Mouse (Mus musculus) lung, postnatal 0 days (tissue): ENCODE results near the gene 9030612E09Rik. TPM values are rescaled to one million over a fixed set of nuclear protein-coding genes. Genes with fewer than 3 reads are reported as not detected.

Experiments used
- ATAC-seq: fragments of 200-750 bp; cut with Nextera tagmentation; 2 replicates; pipeline ENCODE4 v1.8.0; 2017; ENCODE audit warnings: moderate library complexity
- DNase-seq: peaks from one replicate; pipeline ENCODE4 v3.0.0-alpha.2; 2016; ENCODE audit warnings: low spot score
- H3K27ac ChIP-seq: fragments of 300-500 bp; sonication (generic); 2 replicates; pipeline ENCODE4 v1.5.1; 2014; ENCODE audit warnings: antibody characterized with exemption, mild to moderate bottlenecking, low read length, mixed read lengths
- H3K27me3 ChIP-seq: fragments of 300-500 bp; sonication (generic); replicated peaks from 2 replicates; pipeline ENCODE4 v1.6.1; 2014; ENCODE audit warnings: low read length, mixed read lengths; ENCODE audit not compliant: insufficient read depth
- H3K36me3 ChIP-seq: fragments of 300-500 bp; sonication (generic); 2 replicates; pipeline ENCODE4 v1.6.1; 2014; ENCODE audit warnings: low read length, mixed read lengths; ENCODE audit not compliant: insufficient read depth
- H3K4me1 ChIP-seq: fragments of 300-500 bp; sonication (generic); 2 replicates; pipeline ENCODE4 v1.6.1; 2014; ENCODE audit warnings: antibody characterized with exemption, low read depth, low read length, mixed read lengths; ENCODE audit not compliant: insufficient read depth
- H3K4me2 ChIP-seq: fragments of 300-500 bp; sonication (generic); replicated peaks from 2 replicates; pipeline ENCODE4 v1.6.1; 2014; ENCODE audit warnings: low read depth, mild to moderate bottlenecking, low read length, moderate library complexity, mixed read lengths
- H3K4me3 ChIP-seq: fragments of 300-500 bp; sonication (generic); 2 replicates; pipeline ENCODE4 v1.5.1; 2014; ENCODE audit warnings: low read depth, low read length
- H3K9ac ChIP-seq: fragments of 300-500 bp; sonication (generic); replicated peaks from 2 replicates; pipeline ENCODE4 v1.6.1; 2014; ENCODE audit warnings: low read depth, mild to moderate bottlenecking
- H3K9me3 ChIP-seq: fragments of 300-500 bp; sonication (generic); 2 replicates; pipeline ENCODE4 v1.6.1; 2016; ENCODE audit warnings: low read length, mixed read lengths
- CTCF ChIP-seq: IDR thresholded peaks from 2 replicates; pipeline ENCODE4 v1.5.1; 2016; ENCODE audit warnings: antibody characterized with exemption, mild to moderate bottlenecking
- EP300 ChIP-seq: IDR thresholded peaks from 2 replicates; pipeline ENCODE4 v1.6.1; 2016; ENCODE audit warnings: antibody characterized with exemption, mild to moderate bottlenecking, control low read depth
- whole genome bisulfite sequencing: fragments of 180-500 bp; shearing (Covaris S2); extraction: QIAGEN DNeasy Blood & Tissue Kit; methylation state at CpG from one replicate; pipeline ENCODE4 v1.1.7; 2014; 5-methylcytosine and 5-hydroxymethylcytosine counted together
- polyA plus RNA-seq: library from polyadenylated mRNA; unstranded; fragments of >200 nt; fragmentation: Nextera tagmentation; extraction: Ambion mirVana; gene quantifications from 2 replicates; pipeline ENCODE4 v1.2.1, GENCODE M21; 2015

9030612E09Rik gene
- polyA plus RNA-seq, 1 experiment from 2014 or later = 0.16 TPM

DNA sequence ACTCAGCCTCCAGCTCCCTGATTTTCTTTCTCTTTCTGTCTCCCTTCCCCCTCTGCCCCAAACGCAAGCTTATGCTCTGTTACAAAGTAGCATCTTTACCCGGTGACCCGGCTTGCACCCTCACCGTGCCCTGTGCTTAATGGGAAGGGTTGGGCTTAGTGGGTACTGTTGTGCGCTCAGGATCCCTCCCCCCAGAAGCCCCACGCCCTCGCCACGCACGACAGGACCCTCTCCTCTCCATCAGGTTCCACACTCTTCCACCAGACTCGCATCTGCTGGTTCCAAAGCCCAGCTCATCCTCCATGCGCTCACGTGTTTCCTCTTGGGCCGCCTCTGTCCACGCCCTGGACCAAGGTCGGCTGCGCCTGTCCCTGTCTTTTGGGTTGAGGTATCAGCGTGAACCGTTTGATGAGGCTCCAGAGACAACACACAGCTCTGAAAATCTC is 675 bp downstream of the 9030612E09Rik start:
- Histone ChIP-seq H3K27ac (no peak overlapping the region), H3K27me3 (peaks cover 50% of the 10 kb centered on the region), H3K4me3 (peak overlapping the region; percentile 62), H3K4me1 (no peaks in the 10 kb centered on the region), H3K36me3 (no peaks in the 10 kb centered on the region), H3K9ac (no peak overlapping the region), H3K4me2 (peak overlapping the region; percentile 96), H3K9me3 (no peaks in the 10 kb centered on the region)
- WGBS = 4% methylated on average over 18 of the region's 18 CpGs
- ATAC-seq (no peak), DNase-seq (no peak)
- TF ChIP-seq EP300 (no peak), CTCF (no peak)

DNA sequence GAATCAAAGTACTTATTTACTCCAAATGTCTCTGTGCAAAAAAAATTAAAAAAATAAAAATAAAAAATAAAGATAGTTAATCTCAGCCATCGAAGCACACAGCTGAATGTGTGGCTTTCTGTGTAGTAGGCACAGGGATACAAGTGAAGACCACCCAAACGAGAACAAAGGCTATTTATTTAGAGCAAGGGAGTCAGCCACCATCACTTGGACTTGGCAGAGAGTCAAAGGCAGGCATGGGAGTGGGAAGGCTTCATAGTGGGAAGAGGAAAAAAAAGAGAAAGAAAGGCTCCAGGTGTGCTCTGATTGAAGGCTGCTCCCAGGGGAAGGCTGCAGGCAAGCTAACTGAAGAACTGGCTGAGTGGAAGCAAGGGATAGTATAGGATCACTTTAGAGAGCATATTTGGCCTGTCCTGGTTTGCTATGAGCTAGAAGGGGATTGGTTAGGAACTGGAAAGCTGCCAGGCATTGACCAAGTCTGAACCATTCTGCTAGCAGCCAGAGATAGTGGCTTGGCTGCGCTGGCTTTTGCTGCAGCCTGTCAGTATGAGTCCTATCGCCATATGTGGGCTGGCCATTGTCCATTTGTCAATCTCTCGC is 5.9 kb downstream of the 9030612E09Rik start:
- Histone ChIP-seq H3K4me1 (no peaks in the 10 kb centered on the region), H3K9ac (no peak overlapping the region), H3K27ac (no peak overlapping the region), H3K4me3 (no peak overlapping the region), H3K9me3 (no peaks in the 10 kb centered on the region), H3K4me2 (no peak overlapping the region), H3K36me3 (no peaks in the 10 kb centered on the region), H3K27me3 (peaks cover 12% of the 10 kb centered on the region)
- WGBS = 53% methylated on average over 5 of the region's 5 CpGs
- ATAC-seq (no peak), DNase-seq (no peak)
- TF ChIP-seq EP300 = no peak
- no peak for TF ChIP-seq CTCF

DNA sequence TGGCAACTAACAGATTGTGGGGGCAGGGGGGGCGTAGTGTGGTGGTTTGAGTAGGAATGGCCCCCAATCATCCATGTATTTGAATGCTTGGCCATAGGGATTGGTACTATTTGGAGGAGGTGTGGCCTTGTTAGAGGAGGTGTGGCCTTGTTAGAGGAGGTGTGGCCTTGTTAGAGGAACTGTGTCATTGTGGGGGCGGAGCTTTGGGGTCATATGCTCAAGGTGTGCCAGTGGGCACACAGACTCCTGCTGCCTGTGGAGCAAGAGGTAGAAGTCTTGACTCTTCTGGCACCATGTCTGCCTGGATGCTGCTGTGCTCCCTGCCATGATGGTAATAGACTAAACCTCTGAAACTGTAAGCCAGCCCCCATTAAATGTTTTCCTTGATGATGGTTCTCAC is 25.7 kb downstream of the 9030612E09Rik start:
- Histone ChIP-seq H3K27me3 (no peaks in the 10 kb centered on the region), H3K27ac (no peak overlapping the region), H3K9ac (no peak overlapping the region), H3K9me3 (no peaks in the 10 kb centered on the region), H3K4me3 (no peak overlapping the region), H3K36me3 (no peaks in the 10 kb centered on the region), H3K4me2 (no peak overlapping the region), H3K4me1 (no peaks in the 10 kb centered on the region)
- DNase-seq (no peak), ATAC-seq (no peak)
- WGBS = 96% methylated on average over 2 of the region's 2 CpGs
- TF ChIP-seq EP300 = no peak
- TF ChIP-seq CTCF = no peak

DNA sequence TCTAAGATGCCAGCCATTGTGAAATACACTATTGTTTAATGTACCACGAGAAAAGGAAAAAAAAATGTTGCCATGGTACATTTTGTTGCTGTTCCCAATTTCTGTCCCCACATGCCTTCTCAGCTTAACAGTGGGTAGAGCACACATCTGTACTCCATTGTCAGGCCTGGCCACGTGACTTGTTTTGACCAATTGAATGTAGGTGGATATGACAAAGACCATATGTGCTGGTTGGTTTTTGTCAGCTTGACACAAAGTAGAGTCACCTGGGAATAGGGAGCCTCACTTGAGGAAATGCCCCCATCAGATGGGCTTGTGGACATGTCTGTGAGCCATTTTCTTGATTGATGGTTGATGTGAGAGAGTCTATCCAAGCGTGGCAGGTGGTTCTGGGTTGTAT is 29.4 kb downstream of the 9030612E09Rik start:
- H3K36me3 ChIP-seq = no peaks in the 10 kb centered on the region
- no peak for TF ChIP-seq EP300
- no peak for TF ChIP-seq CTCF
- H3K27ac ChIP-seq = no peak overlapping the region
- H3K4me2 ChIP-seq = no peak overlapping the region
- H3K4me1 ChIP-seq = no peaks in the 10 kb centered on the region
- 79% methylated on average over 3 of the region's 3 CpGs for WGBS
- no peaks in the 10 kb centered on the region for H3K27me3 ChIP-seq
- no peaks in the 10 kb centered on the region for H3K9me3 ChIP-seq
- ATAC-seq (no peak), DNase-seq (no peak)
- H3K4me3 ChIP-seq = no peak overlapping the region
- no peak overlapping the region for H3K9ac ChIP-seq

DNA sequence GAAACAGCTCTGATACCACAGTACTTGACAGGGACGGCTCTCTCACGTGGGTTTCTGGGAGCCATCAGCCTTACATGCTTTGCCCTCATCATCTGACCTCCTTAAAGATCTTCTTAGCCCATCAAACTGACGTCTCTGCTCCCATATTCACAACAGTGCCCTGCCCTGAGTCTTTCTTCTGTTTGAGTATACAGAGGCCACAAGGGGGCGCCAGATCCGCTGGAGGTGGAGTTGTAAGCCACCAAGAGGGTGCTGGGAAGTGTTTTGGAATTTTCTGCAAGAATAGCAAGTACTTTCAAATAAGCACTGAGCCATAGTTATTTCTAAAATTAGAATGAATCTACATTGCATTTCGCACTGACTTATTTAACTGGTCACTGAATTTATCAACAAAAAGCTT is 37.4 kb downstream of the 9030612E09Rik start:
- H3K4me1 ChIP-seq = no peaks in the 10 kb centered on the region
- no peak overlapping the region for H3K4me2 ChIP-seq
- H3K27me3 ChIP-seq = no peaks in the 10 kb centered on the region
- no peak overlapping the region for H3K27ac ChIP-seq
- ATAC-seq (no peak), DNase-seq (no peak)
- TF ChIP-seq CTCF (peak; percentile 56), EP300 (no peak)
- no peak overlapping the region for H3K9ac ChIP-seq
- H3K9me3 ChIP-seq = no peaks in the 10 kb centered on the region
- no peaks in the 10 kb centered on the region for H3K36me3 ChIP-seq
- 34% methylated on average over 6 of the region's 6 CpGs for WGBS
- no peak overlapping the region for H3K4me3 ChIP-seq

DNA sequence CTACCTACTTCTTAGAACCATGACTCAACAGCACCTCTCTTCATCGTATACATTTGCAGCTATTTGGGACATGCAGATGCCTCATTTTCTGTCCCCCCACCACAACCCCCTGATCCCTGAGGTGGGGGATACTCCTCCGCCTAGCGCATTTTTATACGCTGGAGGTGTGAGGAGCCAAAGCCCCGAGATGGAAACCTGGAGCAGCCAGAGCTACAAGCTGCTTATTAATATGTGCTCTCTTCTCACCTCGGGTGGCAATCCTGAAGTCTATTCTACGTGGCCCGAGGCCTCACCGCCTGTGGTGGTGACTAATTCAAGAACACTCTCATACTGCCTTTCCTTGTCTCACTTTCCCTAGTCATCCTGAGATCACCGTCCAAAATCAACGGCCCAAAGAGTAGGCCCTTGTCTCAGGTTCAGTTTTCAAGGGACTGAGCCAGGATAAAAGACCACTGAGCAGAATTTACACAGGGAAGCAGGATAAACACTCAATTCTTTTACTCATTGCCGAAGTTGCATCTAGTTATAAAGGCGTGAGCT is 42.9 kb downstream of the 9030612E09Rik start:
- H3K4me2 ChIP-seq = no peak overlapping the region
- no peaks in the 10 kb centered on the region for H3K36me3 ChIP-seq
- peaks cover 5% of the 10 kb centered on the region; the same call in 1 of the 2 replicates for H3K4me1 ChIP-seq
- no peak overlapping the region for H3K4me3 ChIP-seq
- 86% methylated on average over 13 of the region's 13 CpGs for WGBS
- no peak overlapping the region for H3K27ac ChIP-seq
- H3K27me3 ChIP-seq = no peaks in the 10 kb centered on the region
- DNase-seq (no peak), ATAC-seq (no peak)
- TF ChIP-seq EP300 = no peak
- TF ChIP-seq CTCF = no peak
- H3K9ac ChIP-seq = no peak overlapping the region
- no peaks in the 10 kb centered on the region for H3K9me3 ChIP-seq
